Mouse (Mus musculus): Measurements from ENCODE around the gene Grm5.

Gene Grm5

GRCm38 (mm10) chr7:87583868-87584267 is at the start of gene Grm5:
TSS of gene Grm5 (plus strand) at chr7:87584168.
- DNase-seq (ENCODE audit: low read depth in 2 of 2, low spot score in 2 of 2), result no peak

GRCm38 (mm10) chr7:87539031-87539430 is 44.9 kb upstream of the Grm5 start:
- DNase-seq (ENCODE audit: low read depth in 2 of 2, low spot score in 2 of 2), result no peak

- DNase-seq (ENCODE audit: low read depth in 2 of 2, low spot score in 2 of 2), result no peak
Measured at GRCm38 (mm10) chr7:87565300-87565699, 18.7 kb upstream of the Grm5 start.

GRCm38 (mm10) chr7:87566476-87566875 is 17.5 kb upstream of the Grm5 start:
- DNase-seq (ENCODE audit: low read depth in 2 of 2, low spot score in 2 of 2), result no peak

GRCm38 (mm10) chr7:87584281-87584701 is 323 bp downstream of the Grm5 start:
- DNase-seq (ENCODE audit: low read depth in 2 of 2, low spot score in 2 of 2), result no peak

- DNase-seq (ENCODE audit: low read depth in 2 of 2, low spot score in 2 of 2), result no peak
Measured at GRCm38 (mm10) chr7:87586271-87586937, 2.4 kb downstream of the Grm5 start.

- no peak for DNase-seq (ENCODE audit: low read depth in 2 of 2, low spot score in 2 of 2)
Measured at GRCm38 (mm10) chr7:87587976-87588375, 4.0 kb downstream of the Grm5 start.

GRCm38 (mm10) chr7:87626251-87626650 is 42.3 kb downstream of the Grm5 start:
- no peak for DNase-seq (ENCODE audit: low read depth in 2 of 2, low spot score in 2 of 2)

- no peak for DNase-seq (ENCODE audit: low read depth in 2 of 2, low spot score in 2 of 2)
Measured at GRCm38 (mm10) chr7:87635530-87635929, 51.6 kb downstream of the Grm5 start.

- no peak for DNase-seq (ENCODE audit: low read depth in 2 of 2, low spot score in 2 of 2)
Measured at GRCm38 (mm10) chr7:87650610-87651009, 66.6 kb downstream of the Grm5 start.

- DNase-seq (ENCODE audit: low read depth in 2 of 2, low spot score in 2 of 2), result no peak
Measured at GRCm38 (mm10) chr7:87661794-87662193, 77.8 kb downstream of the Grm5 start.

GRCm38 (mm10) chr7:87664041-87664440 is 80.1 kb downstream of the Grm5 start:
- no peak for DNase-seq (ENCODE audit: low read depth in 2 of 2, low spot score in 2 of 2)

- no peak for DNase-seq (ENCODE audit: low read depth in 2 of 2, low spot score in 2 of 2)
Measured at GRCm38 (mm10) chr7:87716393-87716792, 132.4 kb downstream of the Grm5 start.

GRCm38 (mm10) chr7:87718631-87719030 is 134.7 kb downstream of the Grm5 start:
- DNase-seq (ENCODE audit: low read depth in 2 of 2, low spot score in 2 of 2), result no peak

- DNase-seq (ENCODE audit: low read depth in 2 of 2, low spot score in 2 of 2), result no peak
Measured at GRCm38 (mm10) chr7:87734511-87734910, 150.5 kb downstream of the Grm5 start.

- no peak for DNase-seq (ENCODE audit: low read depth in 2 of 2, low spot score in 2 of 2)
Measured at GRCm38 (mm10) chr7:87761945-87762344, 178.0 kb downstream of the Grm5 start.

- DNase-seq (ENCODE audit: low read depth in 2 of 2, low spot score in 2 of 2), result no peak
Measured at GRCm38 (mm10) chr7:87762376-87762775, 178.4 kb downstream of the Grm5 start.

GRCm38 (mm10) chr7:87787560-87787959 is 203.6 kb downstream of the Grm5 start:
- DNase-seq (ENCODE audit: low read depth in 2 of 2, low spot score in 2 of 2), result no peak

- no peak for DNase-seq (ENCODE audit: low read depth in 2 of 2, low spot score in 2 of 2)
Measured at GRCm38 (mm10) chr7:87788963-87789362, 205.0 kb downstream of the Grm5 start.

- no peak for DNase-seq (ENCODE audit: low read depth in 2 of 2, low spot score in 2 of 2)
Measured at GRCm38 (mm10) chr7:87793896-87794295, 209.9 kb downstream of the Grm5 start.

- no peak for DNase-seq (ENCODE audit: low read depth in 2 of 2, low spot score in 2 of 2)
Measured at GRCm38 (mm10) chr7:87824898-87825297, 240.9 kb downstream of the Grm5 start.

GRCm38 (mm10) chr7:87834669-87835068 is 250.7 kb downstream of the Grm5 start:
- DNase-seq (ENCODE audit: low read depth in 2 of 2, low spot score in 2 of 2), result no peak

GRCm38 (mm10) chr7:87838579-87838978 is 254.6 kb downstream of the Grm5 start:
- DNase-seq (ENCODE audit: low read depth in 2 of 2, low spot score in 2 of 2), result no peak

All from CD8-positive naive resting alpha-beta T cell, adult 2 months (primary cell).